Mouse (Mus musculus): ENCODE results near the gene Wwp2. TPM values are rescaled to one million over a fixed set of nuclear protein-coding genes. Genes with fewer than 3 reads are reported as not detected.

Gene Wwp2
- total RNA-seq, 2 experiments from 2014 or later, result 15.2 to 23.4 TPM

Small RNA genes within 50 kb of the gene (microRNA-seq; reads per million reads assigned to microRNA genes)
- gene Mir140, result 770 to 943 reads per million in 2 experiments

Other genes with a start within 250 kb of the Wwp2 start
- gene Nfat5, start 142.9 kb upstream of the Wwp2 start, total RNA-seq (2021), result 10 to 100 TPM; 23.2 to 32.7 TPM
- 1 to 10 TPM; 2.9 to 3.4 TPM for gene Nqo1, start 33.2 kb upstream of the Wwp2 start, total RNA-seq (2021)
- gene Nob1, start 11.3 kb upstream of the Wwp2 start, total RNA-seq (2021), result 10 to 100 TPM; 21.2 to 22.5 TPM
- gene Psmd7, start 152.1 kb downstream of the Wwp2 start, total RNA-seq (2021), result 100 to 1,000 TPM; 125 to 128 TPM

All from gastrocnemius, postnatal 10 days (tissue).